Mouse (Mus musculus): ENCODE measurements at regions not wholly inside any gene's neighbourhood (a gene's known extent, or its start where the extent isn't known, plus 50 kb on each side); places are given as distances from the start of the nearest gene placed in this dataset.

DNA sequence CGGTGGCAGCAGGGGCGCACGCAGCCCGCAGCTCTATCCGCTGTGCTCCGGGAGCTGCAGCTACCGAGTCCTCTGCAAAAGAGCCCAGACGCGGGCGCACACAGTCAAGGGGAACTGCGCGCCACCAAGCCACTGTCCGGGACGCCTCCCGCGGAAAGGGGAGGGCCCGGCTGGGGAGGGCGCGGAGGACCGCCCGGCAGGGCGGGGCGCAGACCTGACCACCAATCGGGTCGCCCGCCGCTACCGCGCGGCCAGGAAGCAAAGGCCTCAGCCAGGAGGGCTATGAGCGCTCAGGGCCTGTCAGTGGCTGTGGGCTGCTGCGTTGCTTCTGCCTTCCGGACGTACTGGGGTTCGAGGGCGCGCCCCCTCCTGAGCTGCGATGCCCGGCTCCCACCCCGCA lies 1034.5 kb downstream of the Gm10330 start:
- DNase-seq (ENCODE audit: low spot score): peak; percentile 70

DNA sequence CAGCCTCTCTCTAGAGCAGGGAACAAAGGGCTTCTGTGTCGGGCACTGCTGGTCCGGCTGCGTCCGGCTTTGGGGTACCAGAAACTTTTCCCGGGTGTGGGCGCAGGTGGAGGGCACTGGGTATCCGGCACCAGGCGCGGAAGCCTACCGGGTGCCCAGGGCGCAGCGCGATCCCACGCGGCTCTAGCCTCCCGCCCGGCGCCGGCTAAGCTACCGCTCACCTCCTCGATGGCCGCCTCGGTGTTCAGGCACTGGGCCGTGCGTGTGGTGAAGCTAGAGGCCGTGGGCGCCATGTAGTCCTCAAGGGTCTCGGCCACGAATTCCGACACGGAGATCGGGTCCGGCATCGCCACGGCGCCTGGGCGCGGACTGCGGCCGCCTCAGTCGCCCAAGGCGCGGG lies 1035.0 kb downstream of the Gm10330 start:
- DNase-seq (ENCODE audit: low spot score): peak; percentile 27

Measured in testis, postnatal 14 days (tissue).